Mouse (Mus musculus) embryonic fibroblast, embryonic 13.5 days (primary cell): Measurements from ENCODE around the gene Irs1.

Experiments
- CTCF ChIP-seq: IDR thresholded peaks from 2 replicates; pipeline ENCODE4 v1.5.1; 2011; ENCODE audit warnings: mild to moderate bottlenecking, control low read depth, low read length, moderate library complexity, borderline replicate concordance; ENCODE audit not compliant: insufficient read depth
- POLR2A ChIP-seq: IDR thresholded peaks from 2 replicates; pipeline ENCODE4 v1.6.1; 2011; ENCODE audit warnings: low read depth, mild to moderate bottlenecking, control low read depth, low read length, moderate library complexity

GRCm38 (mm10) chr1:82223042-82223795 is 68.0 kb downstream of the Irs1 start:
- TF ChIP-seq CTCF (no peak), POLR2A (no peak)
